Mouse (Mus musculus): Measurements from ENCODE around the gene Ifi47. TPM values are rescaled to one million over a fixed set of nuclear protein-coding genes. Genes with fewer than 3 reads are reported as not detected.

Ifi47 gene
- polyA plus RNA-seq, 1 experiment from 2014 or later = 3.1 TPM

DNA sequence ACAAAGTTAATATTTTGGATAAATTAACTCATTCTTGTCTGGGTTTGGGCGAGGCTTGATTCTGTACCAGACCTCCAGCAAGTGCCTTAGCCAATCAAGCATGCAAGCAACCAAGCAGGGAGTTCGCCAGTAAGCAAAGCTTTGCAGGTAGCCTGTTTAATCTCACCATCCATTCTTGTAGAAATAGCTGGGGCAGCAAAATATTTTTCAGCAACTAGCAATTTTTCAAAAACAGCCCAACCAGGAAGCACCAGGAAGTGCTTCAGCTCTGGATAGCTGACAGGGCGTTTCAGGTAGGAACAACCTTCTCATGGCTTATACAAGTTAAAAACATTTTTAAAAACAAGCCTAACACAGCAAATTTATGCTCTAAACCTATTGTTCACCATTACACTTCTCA lies 5.5 kb downstream of the Ifi47 start:
- Histone ChIP-seq H3K27ac (no peak overlapping the region), H3K36me3 (no peaks in the 10 kb centered on the region), H3K4me2 (no peak overlapping the region), H3K4me1 (no peaks in the 10 kb centered on the region), H3K27me3 (no peaks in the 10 kb centered on the region), H3K4me3 (no peak overlapping the region), H3K9ac (no peak overlapping the region), H3K9me3 (no peaks in the 10 kb centered on the region)
- 74% methylated on average over 3 of the region's 3 CpGs for WGBS
- ATAC-seq (ENCODE audit: borderline replicate concordance, extremely low read depth, low FRiP score, low TSS enrichment) = no peak

DNA sequence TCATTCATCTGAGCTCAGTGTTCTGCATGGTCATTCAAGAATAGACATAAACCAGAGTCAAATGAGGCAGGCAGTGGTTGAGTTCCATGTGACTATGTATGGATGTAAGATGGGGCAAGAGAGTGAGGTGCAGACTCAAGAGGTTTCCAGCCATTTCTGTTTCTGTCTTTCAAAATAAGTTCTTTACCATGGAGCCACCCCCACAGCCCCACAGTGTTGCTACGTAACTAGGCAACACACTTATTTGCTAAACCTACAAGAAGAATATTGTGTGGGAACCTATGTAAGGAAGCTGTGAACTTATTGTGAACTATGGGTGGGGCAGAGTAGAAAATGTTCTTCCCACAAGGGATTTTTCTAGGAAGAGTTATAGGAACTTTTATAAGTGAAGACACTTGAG lies 6.8 kb downstream of the Ifi47 start:
- no peak overlapping the region for H3K4me2 ChIP-seq
- WGBS = 77% methylated on average over 1 of the region's 1 CpGs
- no peak overlapping the region for H3K4me3 ChIP-seq
- no peak overlapping the region for H3K9ac ChIP-seq
- H3K27ac ChIP-seq = no peak overlapping the region
- peaks cover 3% of the 10 kb centered on the region for H3K4me1 ChIP-seq
- H3K9me3 ChIP-seq = no peaks in the 10 kb centered on the region
- H3K27me3 ChIP-seq = no peaks in the 10 kb centered on the region
- no peak for ATAC-seq (ENCODE audit: borderline replicate concordance, extremely low read depth, low FRiP score, low TSS enrichment)
- H3K36me3 ChIP-seq = no peaks in the 10 kb centered on the region

DNA sequence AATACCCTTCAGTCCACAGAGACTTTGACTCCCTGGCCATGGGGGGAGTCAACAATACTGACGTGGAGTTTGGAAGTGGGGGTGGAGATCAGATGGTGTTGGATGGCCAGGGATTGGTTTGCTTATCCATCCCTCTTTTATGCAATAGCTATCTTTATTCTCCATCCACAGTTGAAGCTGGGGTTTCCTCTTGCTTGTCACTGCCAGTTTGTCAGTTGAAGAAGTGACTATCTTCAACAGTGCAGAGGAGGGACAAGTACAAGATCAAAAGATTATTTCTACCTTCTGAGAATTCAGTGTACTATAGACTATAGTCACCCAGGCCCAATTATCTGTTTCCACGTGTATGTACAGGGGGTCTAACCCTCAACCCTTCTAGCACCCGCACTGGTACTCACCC lies 7.4 kb downstream of the Ifi47 start:
- H3K9me3 ChIP-seq = no peaks in the 10 kb centered on the region

DNA sequence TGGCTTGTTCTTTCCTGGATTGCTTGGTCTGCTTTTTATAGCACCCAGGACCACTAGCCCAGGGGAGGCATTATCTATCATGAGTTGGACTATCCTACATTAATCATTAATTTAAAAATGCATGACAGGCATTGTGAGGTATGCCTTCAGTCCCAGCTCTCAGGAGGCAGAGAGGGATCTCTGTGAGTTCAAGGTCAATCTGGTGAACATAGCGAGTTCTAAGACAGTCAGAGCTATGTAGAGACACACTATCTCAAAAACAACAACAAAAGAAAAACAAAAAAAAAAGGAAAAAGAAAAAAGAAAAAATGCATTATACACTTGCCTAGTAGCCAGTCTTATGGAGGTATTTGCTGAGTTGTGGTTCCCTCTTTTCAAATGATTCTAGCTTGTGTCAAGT lies 8.0 kb downstream of the Ifi47 start:
- Histone ChIP-seq H3K27me3 (no peaks in the 10 kb centered on the region), H3K27ac (no peak overlapping the region), H3K36me3 (no peaks in the 10 kb centered on the region), H3K9me3 (no peaks in the 10 kb centered on the region), H3K9ac (no peak overlapping the region), H3K4me1 (peaks cover 8% of the 10 kb centered on the region), H3K4me2 (no peak overlapping the region), H3K4me3 (no peak overlapping the region)
- ATAC-seq (ENCODE audit: borderline replicate concordance, extremely low read depth, low FRiP score, low TSS enrichment) = no peak
- 81% methylated on average over 1 of the region's 1 CpGs for WGBS

More for the DNA sequence above, 7.4 kb downstream of the Ifi47 start:
- Histone ChIP-seq H3K36me3 (no peaks in the 10 kb centered on the region), H3K27me3 (no peaks in the 10 kb centered on the region), H3K4me3 (no peak overlapping the region), H3K4me2 (no peak overlapping the region), H3K4me1 (peaks cover 8% of the 10 kb centered on the region), H3K27ac (no peak overlapping the region), H3K9ac (no peak overlapping the region)
- WGBS = 69% methylated on average over 3 of the region's 3 CpGs
- ATAC-seq (ENCODE audit: borderline replicate concordance, extremely low read depth, low FRiP score, low TSS enrichment) = no peak

DNA sequence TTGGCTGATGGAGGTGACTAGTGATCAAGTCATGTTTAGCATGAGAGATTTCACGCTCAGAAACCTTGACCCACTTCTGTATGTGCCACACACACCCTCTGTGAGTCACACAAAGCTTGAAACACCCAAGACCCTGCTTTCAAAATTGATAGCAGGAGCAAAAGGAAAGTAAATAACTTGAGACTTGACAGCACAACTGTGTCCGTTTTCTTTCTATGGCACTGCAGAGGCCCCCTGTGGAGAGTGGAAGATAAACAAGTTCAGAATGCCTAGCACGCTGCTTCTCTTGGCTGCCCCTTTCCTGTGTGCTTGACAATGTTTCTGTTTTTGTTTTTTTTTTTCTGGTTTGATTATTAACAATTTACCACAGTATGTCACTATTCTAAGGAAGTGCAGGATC lies 8.5 kb downstream of the Ifi47 start:
- H3K9me3 ChIP-seq = no peaks in the 10 kb centered on the region
- no peak overlapping the region for H3K9ac ChIP-seq
- H3K27me3 ChIP-seq = no peaks in the 10 kb centered on the region
- no peak overlapping the region for H3K4me2 ChIP-seq
- WGBS = 24% methylated on average over 3 of the region's 3 CpGs
- H3K27ac ChIP-seq = no peak overlapping the region
- no peaks in the 10 kb centered on the region for H3K36me3 ChIP-seq
- no peak overlapping the region for H3K4me3 ChIP-seq
- no peak for ATAC-seq (ENCODE audit: borderline replicate concordance, extremely low read depth, low FRiP score, low TSS enrichment)
- peaks cover 8% of the 10 kb centered on the region for H3K4me1 ChIP-seq

DNA sequence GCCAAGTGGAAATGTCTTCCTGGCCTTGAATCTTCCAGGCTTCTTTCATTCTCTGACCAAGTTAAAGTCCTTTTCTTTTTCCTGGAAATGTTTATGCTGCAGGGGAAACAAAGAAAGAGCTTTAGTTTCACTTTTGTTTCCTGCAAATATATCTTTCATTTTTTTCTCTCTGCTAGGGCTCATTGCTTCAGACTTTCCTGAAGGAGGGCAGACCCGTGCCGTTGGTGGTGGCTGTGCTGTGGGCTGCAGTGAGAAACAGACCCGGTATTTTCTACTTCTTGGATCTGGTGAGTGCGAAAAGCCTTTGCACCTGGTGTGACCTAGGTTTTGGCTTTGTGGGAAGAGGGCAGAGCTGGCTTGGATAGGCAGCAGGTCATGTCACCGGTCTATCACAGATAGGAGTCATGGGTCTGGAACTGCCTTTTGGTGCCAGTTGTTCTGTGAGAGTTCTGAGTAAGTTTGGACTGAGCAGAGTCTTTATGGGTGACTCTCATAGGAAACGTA lies 10.5 kb downstream of the Ifi47 start:
- WGBS = 73% methylated on average over 6 of the region's 6 CpGs
- no peak overlapping the region for H3K4me2 ChIP-seq

DNA sequence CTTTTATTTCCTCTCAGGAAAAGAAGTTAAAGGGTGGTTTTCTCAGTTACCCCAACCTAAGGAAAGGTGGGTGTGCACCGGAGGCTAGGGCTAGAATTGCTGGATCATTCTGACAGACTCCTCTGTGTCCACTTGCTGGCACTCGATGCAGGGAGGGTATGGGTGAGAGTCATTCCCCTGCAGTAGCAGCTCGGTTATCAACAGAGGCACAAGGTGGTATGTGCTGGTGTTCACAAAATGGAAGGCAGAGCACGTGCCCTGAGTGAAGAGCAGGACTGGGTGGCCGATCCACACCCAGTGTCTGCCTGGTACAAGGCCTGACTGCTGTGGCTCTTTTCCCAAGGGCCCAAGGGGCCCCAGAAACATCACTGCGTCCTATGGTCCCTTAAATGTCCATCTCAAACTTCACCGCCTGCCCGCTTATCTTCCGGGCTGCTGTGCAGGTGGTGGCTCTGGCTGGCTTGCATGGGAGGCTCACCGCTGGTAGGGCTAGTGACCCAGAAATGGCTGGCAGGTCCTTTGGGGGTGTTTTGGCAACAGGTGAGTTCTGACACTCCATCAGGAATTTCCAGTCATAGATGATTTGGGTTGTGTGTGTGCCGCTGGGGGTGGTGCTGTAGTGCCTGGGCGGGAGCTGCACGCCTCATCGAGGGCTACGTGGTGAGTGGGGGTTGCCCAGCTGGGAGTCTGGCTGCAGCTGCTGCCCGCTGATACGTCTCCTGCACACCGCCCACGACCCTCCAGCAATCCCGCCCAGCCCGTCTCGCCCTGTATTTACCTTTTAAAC lies 11.6 kb downstream of the Ifi47 start:
- no peaks in the 10 kb centered on the region for H3K27me3 ChIP-seq
- no peaks in the 10 kb centered on the region for H3K36me3 ChIP-seq
- H3K27ac ChIP-seq = peak overlapping the region; percentile 37
- H3K4me2 ChIP-seq = peak overlapping the region; percentile 39
- ATAC-seq (ENCODE audit: borderline replicate concordance, extremely low read depth, low FRiP score, low TSS enrichment) = peak; percentile 88
- H3K4me3 ChIP-seq = peak overlapping the region; percentile 7; the same call in 1 of the 2 replicates
- peaks cover 8% of the 10 kb centered on the region for H3K4me1 ChIP-seq
- 27% methylated on average over 22 of the region's 22 CpGs for WGBS
- no peaks in the 10 kb centered on the region for H3K9me3 ChIP-seq
- H3K9ac ChIP-seq = no peak overlapping the region

More for the DNA sequence above, 10.5 kb downstream of the Ifi47 start:
- Histone ChIP-seq H3K27me3 (no peaks in the 10 kb centered on the region), H3K4me1 (peaks cover 8% of the 10 kb centered on the region), H3K27ac (no peak overlapping the region), H3K36me3 (no peaks in the 10 kb centered on the region), H3K4me3 (no peak overlapping the region), H3K9ac (no peak overlapping the region), H3K9me3 (no peaks in the 10 kb centered on the region)
- ATAC-seq (ENCODE audit: borderline replicate concordance, extremely low read depth, low FRiP score, low TSS enrichment) = no peak

DNA sequence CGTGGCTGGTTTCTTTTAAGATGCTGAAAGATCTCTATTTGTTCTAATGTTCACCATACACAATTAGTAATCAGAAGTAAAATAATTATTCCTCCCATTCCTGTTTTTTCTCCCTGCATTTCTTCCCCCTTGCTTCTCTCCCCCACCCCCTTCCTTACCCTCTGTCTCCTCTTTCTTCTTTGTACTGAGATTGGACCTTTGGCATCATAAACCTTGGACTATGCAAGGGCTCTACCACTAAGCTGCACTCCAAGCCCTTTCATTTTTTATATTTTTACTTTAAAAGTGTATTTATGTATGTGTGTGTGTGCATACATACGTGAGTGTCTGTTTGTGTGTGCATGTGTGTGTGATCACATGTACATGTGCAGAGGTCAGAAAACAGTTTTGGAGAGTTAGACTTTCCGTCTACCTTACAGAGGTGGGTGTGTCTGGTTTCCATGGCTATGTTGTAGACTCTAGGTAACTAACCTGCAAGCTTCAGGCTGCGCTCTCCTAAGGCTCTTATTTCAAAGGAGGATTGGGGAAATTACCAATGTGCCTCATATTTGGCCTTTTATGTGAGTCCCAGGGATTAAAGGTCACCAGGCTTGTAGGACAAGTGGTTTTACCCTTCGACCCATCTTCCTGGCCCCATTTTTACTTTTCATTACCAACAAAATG lies 12.7 kb downstream of the Ifi47 start:
- H3K9me3 ChIP-seq = no peaks in the 10 kb centered on the region
- ATAC-seq (ENCODE audit: borderline replicate concordance, extremely low read depth, low FRiP score, low TSS enrichment) = no peak
- 0 out of 2 replicates have a peak overlapping the region, but pooled peaks have one; percentile 37 for H3K27ac ChIP-seq
- no peak overlapping the region for H3K4me2 ChIP-seq
- no peaks in the 10 kb centered on the region for H3K27me3 ChIP-seq
- no peak overlapping the region for H3K9ac ChIP-seq
- peaks cover 8% of the 10 kb centered on the region for H3K4me1 ChIP-seq
- no peaks in the 10 kb centered on the region for H3K36me3 ChIP-seq
- no peak overlapping the region for H3K4me3 ChIP-seq
- 73% methylated on average over 5 of the region's 5 CpGs for WGBS

DNA sequence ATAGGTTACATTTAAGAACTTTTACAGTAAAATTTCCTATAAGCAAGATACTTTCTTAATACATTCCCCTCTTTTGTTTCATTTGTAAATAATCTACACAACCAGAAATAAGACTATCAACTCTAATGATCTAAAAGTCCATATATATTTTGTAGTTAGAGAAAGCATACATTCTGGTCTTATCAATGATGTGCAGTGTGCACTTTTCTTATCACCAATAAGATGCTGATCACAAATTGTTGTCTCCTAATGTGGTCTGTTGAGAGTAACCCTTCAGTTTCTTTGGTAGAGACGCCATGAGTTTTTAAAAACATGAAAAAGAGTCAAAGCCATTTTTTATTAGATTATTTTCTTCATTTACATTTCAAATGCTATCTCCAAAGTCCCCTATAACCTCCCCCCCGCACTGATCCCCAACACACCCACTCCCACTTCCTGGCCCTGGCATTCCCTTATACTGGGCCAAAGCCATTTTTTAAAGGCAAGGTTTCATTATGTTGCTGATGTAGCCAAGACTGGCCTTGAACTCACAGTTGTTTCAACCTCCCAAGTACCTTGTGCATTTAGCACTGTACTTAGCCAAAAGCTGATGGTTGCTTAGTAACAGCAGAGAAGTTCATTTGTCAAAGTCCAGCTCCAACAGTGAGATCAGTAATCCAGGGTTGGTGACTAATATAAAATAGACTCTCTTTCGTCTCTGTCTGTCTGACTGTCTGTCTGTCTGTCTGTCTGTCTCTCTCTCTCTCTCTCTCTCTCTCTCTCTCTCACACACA lies 13.5 kb downstream of the Ifi47 start:
- Histone ChIP-seq H3K4me1 (peaks cover 8% of the 10 kb centered on the region), H3K27ac (no peak overlapping the region), H3K9ac (no peak overlapping the region), H3K27me3 (no peaks in the 10 kb centered on the region), H3K4me2 (no peak overlapping the region), H3K4me3 (no peak overlapping the region), H3K9me3 (no peaks in the 10 kb centered on the region), H3K36me3 (no peaks in the 10 kb centered on the region)
- 71% methylated on average over 3 of the region's 3 CpGs for WGBS
- ATAC-seq (ENCODE audit: borderline replicate concordance, extremely low read depth, low FRiP score, low TSS enrichment) = no peak

DNA sequence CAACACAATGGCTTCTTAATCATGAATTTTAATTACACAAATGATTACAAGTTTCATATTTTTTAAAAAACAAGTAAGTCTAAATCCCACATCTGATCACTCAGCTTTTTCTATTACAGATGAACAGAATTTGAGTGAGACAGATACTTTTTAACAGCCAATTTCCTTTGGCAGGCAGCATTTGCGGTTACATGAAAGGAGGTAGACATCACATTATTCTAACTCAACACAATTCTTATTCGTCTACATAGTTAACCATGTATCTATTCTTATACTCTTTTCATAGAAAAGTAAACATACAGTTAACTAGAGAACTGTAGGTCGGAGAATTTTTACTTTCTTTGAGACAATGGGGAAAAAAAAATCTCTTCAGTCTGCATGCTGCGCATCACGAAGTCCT lies 14.2 kb downstream of the Ifi47 start:
- ATAC-seq (ENCODE audit: borderline replicate concordance, extremely low read depth, low FRiP score, low TSS enrichment) = no peak
- no peaks in the 10 kb centered on the region for H3K9me3 ChIP-seq
- no peak overlapping the region for H3K9ac ChIP-seq
- H3K27ac ChIP-seq = no peak overlapping the region
- H3K27me3 ChIP-seq = no peaks in the 10 kb centered on the region
- 74% methylated on average over 5 of the region's 5 CpGs for WGBS
- no peak overlapping the region for H3K4me3 ChIP-seq
- no peaks in the 10 kb centered on the region for H3K36me3 ChIP-seq
- peaks cover 8% of the 10 kb centered on the region for H3K4me1 ChIP-seq
- no peak overlapping the region for H3K4me2 ChIP-seq

DNA sequence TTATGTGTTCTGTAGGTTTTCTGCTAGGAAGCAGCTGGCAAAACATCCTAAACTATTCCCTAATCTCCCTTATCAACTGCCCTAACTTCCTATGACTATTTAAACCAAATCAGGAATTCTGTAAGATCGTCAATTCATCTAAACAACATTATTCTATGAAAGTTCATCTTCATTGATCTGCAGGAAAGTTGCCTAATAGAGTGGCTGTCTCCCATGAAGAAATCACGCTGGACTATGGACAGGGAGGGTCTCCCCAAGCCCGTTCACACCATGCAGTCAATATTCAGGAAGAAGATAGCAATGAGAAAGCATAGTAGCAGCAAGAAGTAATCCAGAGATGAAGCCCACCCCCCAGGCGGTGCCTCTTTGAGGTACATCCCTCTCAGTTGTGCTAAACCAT lies 14.8 kb downstream of the Ifi47 start:
- Histone ChIP-seq H3K4me1 (peaks cover 8% of the 10 kb centered on the region), H3K9me3 (no peaks in the 10 kb centered on the region), H3K36me3 (no peaks in the 10 kb centered on the region), H3K4me2 (no peak overlapping the region), H3K27me3 (no peaks in the 10 kb centered on the region), H3K4me3 (no peak overlapping the region), H3K27ac (no peak overlapping the region), H3K9ac (no peak overlapping the region)
- 67% methylated on average over 4 of the region's 4 CpGs for WGBS
- no peak for ATAC-seq (ENCODE audit: borderline replicate concordance, extremely low read depth, low FRiP score, low TSS enrichment)

Data from lung, embryonic 15.5 days (tissue).